Mouse (Mus musculus) retina, postnatal 1 day (tissue): ENCODE results near the gene Cmip.
A peak's percentile ranks its signal among the peaks of the same experiment; 100 is the strongest.
"Not testable (repeated sequence)": the region's sequence is repeated elsewhere in the genome, so short reads cannot be mapped to it uniquely, and the experiment has no call there.

Experiments
- DNase-seq: peaks from one replicate; pipeline ENCODE4 v3.0.0-alpha.2; 2012

Gene Cmip

DNA sequence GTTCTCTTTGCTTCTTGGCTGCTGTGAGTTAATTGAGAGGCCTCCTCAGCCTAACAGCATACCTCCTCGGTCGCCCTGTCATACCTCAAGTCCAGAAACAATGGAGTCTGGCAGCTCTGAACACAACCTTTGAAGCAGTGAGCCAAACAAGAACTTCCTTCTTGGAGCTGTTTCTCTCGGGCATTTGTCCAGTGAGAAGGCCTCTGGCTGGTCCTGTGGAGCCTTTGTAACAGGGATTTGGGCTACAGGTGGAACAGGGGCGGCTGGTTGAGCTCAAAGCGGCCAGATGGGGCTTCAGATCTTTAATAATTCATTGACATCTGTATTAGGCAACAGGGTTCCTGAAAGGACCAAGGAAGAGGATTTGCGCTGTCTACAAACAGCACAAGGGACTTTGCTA, 137.0 kb downstream of the Cmip start:
- no peak for DNase-seq

DNA sequence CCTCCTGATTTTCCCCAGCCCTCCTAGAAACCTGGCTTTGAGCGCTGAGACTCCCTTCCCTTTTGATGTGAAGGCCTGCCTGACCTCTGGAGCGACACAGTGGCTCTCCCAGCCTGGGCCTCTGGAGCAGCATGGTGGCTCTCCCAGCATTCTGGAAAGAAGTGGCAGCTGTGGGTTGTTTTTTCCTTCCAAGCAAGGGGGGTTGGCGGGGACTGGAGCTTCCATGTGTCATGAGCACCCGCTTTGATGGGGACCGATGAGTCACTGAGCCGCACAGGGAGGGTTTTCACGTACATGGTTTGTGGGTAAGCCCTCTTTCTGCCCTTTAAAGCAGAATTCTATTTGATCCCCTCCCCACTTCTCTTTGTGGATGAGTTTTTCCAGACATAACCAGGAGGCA, 138.2 kb downstream of the Cmip start:
- peak; percentile 47 for DNase-seq

DNA sequence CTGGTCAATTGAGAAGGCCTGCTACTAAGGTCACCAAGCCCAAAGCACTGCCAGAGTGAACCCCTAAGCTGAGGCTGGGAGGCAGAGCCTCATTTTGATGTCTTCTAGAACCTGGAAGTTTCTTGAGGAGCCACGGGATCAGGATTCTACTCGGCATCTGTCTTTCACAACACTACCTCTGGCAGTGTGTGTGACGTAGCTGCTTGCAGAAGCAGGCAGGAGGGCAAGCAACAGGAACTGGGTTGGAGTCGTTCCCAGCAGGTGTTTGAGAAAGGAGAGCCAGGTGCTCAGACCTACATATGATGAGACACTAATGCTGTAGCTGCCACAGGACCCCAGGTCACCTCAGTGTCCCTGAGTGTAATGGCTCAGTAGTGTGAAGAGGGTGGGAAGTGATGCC, 140.0 kb downstream of the Cmip start:
- no peak for DNase-seq

DNA sequence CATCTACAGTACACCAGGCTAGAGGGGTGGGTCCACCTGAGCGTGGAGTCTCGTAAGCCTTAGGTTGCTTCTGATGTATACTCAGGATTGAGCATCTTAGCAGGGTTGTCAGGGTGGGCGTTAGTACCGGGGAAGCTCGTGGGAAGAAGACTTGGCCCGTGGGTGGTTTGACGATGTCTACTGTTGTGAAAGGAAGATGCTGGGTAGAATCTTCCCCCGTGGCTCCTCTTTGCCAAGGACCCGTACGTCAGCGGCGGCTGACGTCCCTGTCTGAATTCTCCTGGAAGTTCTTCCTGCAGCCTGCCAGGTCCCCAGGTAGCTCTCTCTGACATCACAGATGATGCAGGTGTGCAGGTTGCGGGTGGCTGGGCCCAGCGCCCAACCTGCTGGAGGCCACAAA, 140.9 kb downstream of the Cmip start:
- DNase-seq: no peak

DNA sequence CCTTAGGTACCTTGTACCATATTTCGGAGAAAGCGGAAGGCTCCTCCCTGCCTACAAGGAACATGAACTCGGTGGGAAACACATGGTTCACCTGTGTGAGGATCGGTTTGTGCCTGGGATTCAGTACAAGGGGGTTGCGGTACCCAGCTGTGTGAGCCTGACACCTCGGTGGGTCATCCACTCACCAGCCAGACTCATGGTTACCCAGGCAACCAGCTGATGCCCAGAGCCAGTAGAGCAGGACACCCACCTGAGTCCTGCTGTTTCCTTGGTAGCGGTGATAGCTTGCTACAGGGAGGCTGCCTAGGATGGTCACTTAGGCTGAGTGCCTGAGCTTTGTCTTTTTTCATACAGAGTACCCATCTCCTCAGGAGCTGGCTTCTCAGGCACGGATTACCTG, 142.4 kb downstream of the Cmip start:
- DNase-seq: no peak

DNA sequence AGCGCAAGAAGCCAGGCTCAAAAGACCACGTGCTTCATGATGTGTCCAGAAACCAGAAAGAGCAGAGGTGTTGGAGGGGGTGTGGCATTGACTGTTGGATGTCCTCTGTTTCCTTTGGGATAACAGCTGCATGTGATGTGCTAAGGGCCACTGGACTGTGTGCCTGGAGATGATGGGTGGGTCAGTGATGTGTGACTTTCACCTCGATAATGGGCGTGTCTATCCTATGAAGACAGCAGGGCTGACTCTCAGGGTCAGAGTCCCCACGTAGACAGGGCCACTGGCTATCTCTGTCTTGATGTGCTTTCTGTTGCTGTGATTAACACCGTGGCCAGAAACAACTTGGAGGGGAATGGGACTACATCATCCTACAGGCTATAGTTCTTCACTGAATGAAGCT, 144.0 kb downstream of the Cmip start:
- no peak for DNase-seq

DNA sequence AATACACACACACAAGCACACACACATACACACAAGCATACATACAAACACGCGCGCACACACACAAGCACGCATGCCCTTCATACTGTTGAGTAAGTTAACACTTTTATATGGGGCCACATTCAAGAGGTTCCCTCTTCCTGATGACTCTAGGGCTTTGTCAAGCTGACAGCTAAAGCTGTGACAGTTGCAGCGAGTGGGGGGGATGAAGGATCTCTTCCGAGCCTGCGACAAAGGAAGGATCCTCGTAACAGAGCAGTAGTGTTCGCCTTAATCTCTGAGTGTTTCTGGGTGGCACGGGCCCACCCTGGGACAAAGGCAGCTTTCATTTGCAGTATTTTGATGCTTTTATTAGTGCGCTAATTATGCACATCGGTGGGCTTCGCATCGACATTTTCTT, 145.0 kb downstream of the Cmip start:
- peak; percentile 55 for DNase-seq

DNA sequence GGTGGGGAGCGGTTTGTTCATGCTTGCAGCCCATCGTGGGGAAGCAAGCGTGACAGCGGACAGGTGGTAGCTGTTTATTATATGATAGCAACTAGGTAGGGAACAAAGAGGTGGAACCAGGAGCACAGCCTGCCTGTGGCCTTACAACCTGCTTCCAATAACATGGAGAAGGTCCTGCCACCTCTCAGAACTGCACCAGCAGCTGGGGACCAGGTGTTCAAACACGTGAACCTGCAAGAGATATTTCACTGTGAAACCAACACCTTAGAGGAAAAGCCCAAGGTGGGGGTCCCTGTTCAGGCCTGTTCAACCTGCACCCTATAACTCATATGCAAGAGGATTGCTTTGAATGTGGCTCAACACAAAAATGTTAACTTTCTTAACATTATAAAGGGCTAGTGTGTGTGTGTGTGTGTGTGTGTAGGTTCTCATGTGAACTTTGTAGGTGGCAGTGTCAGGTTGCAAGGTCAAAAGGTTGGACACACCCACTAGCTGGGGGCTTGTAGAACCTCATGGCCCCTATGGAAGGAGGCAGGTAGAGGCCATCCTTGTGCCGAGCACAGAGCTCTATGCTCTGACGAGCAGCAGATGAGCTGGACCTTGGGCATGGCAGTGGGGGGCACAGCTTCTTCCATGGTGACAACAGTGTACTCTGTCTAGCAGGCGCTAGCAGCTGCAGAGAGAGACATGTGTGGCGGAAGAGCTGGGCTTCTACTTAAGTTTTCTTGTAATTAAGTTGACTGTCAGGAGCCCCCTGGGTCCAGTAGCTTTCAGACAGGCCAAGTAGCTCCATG, 146.2 kb downstream of the Cmip start:
- no peak for DNase-seq

DNA sequence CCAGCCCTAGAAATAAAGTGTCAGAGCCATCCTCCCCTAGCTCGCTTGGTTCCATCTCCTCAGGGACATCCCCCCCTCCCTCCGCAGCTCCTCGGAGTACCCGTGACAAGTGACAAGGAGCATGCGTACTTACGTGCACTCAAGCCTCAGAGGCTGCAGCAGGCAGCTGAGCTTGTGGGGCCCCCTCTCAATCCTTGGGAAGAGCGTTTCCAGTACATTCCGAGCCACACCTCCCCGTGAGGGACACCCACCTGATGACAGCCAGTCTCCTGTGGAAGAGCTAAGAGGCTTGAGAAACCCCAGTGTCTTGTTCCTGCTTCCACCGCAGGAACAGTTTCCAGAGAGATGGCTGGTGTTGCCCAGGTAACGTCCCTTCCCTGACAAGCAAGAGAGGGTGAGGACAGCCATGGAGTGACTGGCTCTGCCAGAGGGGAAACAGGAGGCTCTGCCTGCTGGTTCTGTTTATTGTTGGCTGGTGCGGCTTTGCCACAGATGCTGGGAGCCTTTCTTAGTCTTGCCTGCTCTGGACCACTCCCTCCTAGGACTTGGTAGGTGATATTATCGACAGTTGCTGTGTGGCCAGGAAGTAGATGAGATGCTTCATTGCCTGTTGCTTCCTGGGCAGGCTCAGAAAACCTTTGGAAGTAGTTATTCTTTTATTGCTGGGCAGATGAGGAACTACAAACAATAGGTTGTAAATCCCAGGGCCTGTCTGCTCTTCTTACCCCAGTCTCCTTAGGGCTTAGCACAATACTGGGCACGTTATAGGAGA, 147.0 kb downstream of the Cmip start:
- peak; percentile 72 for DNase-seq

DNA sequence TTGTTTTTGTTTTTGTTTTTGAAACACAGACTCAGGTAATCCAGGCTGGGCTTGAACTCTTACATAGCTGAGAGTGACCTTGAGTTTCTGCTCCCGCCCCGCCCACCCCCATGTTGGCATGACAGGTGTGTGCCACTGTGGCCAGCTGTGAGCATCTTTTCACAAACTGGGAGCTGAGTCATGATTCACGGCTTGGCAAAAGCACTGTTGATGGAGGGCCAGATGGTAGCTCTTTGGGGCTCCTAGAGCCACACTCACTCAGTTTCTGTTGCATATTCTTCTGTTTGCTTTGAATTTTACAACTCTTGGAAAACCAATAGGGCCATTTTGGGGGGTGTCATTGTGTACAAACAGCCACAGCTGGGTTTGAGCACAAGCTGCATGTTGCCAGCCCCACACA, 149.2 kb downstream of the Cmip start:
- DNase-seq: no peak

DNA sequence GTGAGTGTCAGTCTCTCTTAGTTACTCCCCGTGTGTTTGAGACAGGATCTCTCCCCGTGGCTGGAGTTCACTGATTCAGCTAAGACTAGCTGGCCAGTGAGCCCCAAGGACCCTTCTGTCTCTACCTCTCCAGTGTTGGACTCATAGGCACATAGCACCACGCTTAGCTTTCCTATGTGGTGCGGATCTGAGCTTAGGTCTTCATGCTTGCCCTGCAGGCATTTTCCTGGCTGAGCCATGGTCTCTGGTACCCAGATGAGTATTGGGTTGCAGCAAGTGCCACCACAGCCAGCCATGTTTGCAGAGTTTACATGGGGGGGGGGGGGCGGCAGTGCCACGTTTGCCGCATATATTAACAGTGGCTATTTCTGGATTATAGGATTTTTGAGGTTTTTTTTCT, 151.8 kb downstream of the Cmip start:
- DNase-seq: no peak

DNA sequence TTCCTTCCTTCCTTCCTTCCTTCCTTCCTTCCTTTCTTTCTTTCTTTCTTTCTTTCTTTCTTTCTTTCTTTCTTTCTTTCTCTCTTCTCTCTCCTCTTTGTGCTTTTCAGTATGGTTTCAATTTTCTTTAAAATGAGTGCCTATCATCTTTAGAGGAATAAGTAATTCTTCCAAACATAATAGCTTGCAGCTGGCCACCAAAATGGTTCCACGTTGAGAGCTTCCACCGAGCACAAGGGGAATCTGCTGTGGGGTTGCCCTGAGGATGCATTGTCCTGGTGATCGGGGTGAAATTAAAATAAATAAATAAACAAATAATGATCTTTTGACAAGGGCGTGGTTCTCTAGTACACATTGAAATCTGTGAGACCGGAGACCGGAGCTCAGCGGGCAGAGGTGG, 152.2 kb downstream of the Cmip start:
- DNase-seq: no peak

DNA sequence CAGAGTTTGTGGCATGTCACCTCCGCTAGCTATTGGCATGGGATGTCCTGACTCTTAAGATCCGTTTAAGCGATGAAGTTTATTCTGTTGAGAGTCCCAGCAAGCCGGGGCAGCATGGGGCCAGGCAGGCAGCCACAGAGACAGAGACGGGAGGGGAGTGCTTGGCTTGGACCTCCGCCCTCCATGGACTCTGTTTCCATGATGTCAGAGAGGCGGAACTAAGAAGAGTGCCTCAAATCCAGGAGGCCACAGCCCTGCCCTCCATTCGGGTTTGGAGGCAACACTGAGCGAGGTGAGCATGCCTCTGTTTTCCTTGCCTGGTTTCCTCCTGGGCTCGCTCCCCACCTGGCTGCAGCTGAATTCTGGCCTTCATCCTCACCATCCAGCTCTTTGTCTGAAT, 153.5 kb downstream of the Cmip start:
- no peak for DNase-seq

DNA sequence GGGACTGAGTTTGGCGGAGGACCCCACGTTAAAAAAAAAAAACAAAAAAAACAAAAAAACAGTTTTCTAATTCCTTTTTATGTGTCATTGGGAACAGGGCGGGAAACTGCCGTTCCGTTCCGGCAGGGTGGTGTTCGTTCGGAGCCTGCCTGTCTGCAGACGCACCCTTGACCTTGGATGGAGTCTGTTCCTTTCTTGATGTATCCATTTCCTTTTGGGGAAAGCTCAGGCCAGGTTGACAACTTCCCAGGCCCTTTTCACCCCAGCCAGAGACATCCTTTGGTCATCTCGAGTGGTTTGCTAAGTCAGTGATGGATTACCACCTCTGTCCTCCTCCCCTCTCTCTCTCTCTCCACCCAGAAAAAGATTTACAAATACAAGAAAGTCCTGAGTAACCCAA, 154.0 kb downstream of the Cmip start:
- DNase-seq: no peak

DNA sequence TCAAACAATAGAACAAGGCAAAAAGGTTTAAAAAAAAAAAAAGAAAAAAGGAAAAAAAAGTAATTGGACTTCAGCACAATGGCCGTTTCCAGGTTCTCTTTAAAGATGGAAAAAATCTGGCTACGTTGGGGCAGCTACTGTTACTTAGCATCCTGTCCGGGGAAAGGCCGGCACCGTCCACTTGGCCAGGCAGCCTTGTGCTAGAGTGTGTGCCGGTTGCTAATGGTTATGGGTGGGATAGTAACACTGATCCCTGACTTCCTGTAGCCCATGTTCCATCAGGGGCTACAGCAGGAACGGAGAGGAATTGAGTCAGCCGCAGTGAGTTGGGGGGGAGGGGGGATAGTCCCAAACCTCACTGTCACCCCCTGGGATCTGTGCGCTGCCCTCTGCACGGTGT, 155.4 kb downstream of the Cmip start:
- DNase-seq: no peak

DNA sequence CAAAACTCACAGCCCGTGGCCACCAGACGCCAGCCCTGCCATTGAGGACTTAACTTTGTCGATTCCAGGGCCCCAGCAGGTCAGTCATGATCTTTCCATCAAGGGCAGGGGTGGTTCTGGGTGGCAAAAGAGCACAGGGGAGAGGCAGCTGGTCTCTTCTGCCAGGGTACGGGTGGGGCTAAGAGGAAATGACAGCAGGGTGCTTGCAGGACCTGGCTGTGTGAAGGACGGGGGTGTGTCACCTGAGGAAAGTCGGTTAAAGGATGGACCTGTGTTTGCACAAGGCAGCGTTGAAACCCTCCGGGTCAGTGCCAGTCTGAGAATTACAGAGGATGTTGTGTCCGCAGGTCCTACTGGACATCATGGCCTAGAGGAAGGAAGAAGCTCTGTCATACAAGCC, 161.0 kb downstream of the Cmip start:
- DNase-seq: no peak

DNA sequence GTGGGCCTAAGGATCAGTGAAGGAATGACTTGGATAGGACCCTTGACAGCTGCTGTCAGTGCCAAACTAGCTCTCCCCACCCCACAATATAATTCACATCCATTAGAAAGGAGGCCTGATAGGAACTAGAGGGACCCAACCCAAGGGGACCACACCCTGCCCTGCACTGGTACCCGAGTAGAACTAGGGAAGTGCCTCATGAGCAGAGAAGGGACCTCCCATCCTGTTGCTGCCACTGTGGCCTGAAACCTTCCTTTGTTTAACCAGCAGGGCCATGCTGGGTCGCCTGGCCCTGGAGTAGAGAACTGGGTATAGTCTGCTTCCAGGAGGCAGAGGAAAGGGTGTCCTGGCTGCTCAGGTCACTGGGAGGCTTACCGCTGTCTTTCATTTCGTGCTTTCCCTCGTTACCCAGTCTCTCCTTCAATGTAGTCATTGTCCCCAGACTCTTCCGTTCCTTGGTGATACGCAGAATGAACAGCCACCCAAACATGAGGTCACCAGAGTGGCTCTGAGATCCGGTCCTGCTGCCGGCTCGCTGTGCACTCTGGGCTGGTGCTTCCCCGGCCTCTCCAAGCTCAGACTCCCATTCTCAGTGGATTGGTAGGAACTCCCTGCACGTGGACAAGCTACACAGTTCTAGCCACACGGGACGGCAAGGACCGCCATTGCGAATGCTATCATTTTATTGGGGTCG, 164.1 kb downstream of the Cmip start:
- no peak for DNase-seq

DNA sequence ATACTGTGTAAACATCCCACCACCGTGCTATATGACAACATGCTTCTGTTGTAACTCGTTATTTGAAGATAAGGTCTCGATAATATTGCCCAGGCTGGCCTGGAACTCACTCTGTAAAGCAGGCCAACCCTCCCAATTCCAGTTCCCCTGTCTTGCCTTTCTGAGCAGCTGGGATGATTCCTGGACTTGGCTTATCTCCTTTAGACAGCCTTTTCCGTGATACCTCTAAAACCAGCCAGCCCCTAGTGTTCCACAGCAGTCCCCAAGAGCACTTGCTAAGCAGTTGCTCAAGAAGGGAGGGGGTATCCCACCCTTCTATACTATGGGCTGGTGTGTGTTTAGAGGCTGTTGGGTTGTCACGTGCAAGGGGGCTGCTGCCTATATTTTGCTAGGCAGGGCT, 165.0 kb downstream of the Cmip start:
- DNase-seq: no peak

DNA sequence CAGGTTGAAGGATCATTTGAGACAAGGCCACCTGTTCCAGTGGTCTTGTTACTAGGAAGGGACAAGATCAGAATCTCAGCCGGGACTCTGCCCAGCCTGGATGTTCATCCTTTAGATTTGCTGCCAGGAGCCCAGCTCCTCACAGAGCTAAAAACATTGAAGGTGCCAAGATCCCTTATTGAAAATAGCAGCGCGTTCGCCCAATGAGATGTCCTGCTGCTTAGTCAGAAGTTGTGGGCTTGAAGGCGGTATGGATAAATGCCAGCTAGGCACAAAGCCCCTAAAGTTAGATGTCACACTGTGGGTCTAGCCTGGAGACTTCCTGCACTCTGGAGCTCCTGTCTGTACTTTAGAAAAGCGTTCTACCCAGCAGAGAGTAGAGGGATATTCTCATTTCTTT, 165.5 kb downstream of the Cmip start:
- no peak for DNase-seq

DNA sequence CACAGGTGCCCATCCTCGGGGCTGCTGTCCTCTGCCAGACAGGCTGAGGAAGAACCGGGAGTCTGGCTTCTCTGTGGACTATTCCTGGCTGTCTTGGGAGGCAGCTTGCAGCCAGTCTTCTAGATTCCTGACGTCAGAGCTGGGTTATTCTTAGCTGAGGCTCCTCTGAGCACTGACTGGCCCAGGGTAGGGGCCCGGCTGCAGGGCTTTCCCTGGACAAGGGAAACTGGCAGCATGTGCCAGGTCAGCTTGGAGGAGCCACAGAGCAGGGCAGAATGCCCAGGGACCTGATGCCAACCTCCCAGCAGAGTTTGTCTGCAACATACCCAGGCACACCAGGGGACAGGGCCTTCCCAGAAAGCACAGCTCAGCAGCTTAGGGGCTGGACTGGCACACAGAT, 166.2 kb downstream of the Cmip start:
- no peak for DNase-seq

DNA sequence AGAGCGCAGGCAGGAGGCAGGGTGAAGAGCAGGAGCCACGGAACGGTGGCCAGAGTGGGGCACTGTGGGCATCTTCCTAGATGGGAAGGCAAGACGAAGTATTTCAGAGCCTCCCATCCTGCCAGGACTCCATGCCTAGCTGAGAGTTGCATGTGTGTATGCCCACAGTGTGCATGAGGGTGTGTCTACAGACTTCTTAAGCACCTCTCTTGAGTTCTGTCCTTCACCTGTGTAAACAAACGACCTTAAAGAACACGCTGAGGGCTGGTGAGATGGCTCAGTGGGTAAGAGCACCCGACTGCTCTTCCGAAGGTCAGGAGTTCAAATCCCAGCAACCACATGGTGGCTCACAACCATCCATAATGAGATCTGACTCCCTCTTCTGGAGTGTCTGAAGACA, 171.0 kb downstream of the Cmip start:
- not testable (repeated sequence) for DNase-seq

DNA sequence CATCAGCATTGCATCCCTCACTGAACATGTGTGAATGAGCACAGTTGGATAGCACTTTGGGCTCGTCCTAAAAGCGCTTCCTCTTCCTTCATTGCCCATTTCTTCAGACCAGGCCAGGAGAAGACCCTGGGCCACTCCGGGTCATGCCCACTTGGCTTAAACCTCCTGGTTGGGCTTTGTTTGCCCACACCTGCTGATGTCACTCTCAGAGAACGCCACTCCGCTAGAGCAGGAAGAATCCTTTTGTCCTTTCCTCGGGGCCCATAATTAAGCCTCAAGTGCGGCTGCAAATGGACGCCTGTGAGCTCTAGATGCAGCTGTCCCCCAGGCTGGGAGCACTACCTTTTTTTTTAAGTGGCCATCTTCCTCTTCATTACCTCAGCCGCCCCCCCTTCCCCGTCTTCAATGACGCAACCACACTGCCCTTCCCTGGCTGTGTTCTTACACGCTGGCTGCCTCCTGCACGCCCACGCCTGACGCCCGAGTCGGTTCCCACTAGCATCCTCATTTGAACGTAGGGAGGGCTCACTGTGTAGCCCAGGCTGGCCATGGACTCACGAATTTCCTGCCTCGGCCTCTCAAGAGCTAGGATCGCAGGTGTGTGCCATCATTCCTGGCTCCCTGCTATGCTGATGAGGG, 171.8 kb downstream of the Cmip start:
- peak; percentile 40 for DNase-seq

DNA sequence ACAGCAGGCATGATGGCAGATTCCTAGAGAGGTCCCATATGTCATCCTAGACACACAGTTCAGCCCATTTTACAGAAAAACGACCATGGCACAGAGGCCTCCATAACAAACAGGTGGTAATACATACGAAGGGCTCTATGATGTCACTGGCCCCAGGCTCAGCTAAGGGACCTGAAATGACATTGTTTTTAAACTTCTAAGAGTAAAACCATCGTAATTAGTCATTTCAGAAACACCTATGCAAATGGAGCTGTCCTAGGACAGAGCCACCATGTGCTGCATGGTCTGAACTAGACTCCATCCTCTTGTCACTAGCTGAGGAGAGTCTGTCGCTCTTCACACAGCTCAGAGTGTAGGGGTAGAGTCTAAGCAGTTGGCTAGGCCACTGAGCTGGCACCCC, 173.8 kb downstream of the Cmip start:
- no peak for DNase-seq

DNA sequence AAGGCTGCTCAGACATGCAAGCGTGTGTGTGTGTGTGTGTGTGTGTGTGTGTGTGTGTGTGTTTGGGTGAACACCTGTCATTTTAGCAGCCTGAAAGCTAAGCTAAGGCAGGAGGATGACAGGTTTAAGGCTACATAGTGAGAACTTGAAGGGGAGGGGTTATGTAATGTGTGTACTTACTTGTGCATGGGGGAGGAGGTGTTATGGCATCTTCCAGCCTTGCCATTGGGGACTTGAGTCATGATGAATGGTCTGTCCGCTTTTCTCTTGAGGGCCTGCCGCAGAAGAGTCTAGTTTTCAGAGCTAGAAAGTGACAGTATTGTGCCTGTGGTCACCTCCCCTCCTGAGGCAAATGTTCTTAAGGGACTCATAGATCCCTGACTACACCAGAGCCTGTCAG, 174.7 kb downstream of the Cmip start:
- no peak for DNase-seq
